Mouse (Mus musculus) C2C12 (cell line): Measurements from ENCODE around the gene Slc31a2. TPM values are rescaled to one million over a fixed set of nuclear protein-coding genes. Genes with fewer than 3 reads are reported as not detected.
A peak's percentile ranks its signal among the peaks of the same experiment; 100 is the strongest.

Experiments
- H3K27me3 ChIP-seq: one replicate; pipeline ENCODE4 v1.6.1; 2011; ENCODE audit not compliant: control insufficient read depth, insufficient read depth, insufficient read length
- H3K36me3 ChIP-seq: one replicate; pipeline ENCODE4 v1.6.1; 2011; ENCODE audit not compliant: control insufficient read depth, insufficient read depth
- H3K4me3 ChIP-seq: one replicate; pipeline ENCODE4 v1.5.1; 2011; ENCODE audit warnings: mild to moderate bottlenecking, control low read depth; ENCODE audit not compliant: poor library complexity, insufficient read depth, severe bottlenecking
- H3K79me2 ChIP-seq: one replicate; pipeline ENCODE4 v1.6.1; 2011; ENCODE audit not compliant: control insufficient read depth, insufficient read depth
- H3K79me3 ChIP-seq: one replicate; pipeline ENCODE4 v1.6.1; 2011; ENCODE audit warnings: low read depth, control low read depth
- H3ac ChIP-seq: one replicate; pipeline ENCODE3; 2011; ENCODE audit warnings: low read depth; ENCODE audit not compliant: control insufficient read depth, insufficient read length
- CEBPB ChIP-seq: IDR thresholded peaks from one replicate; pipeline ENCODE4 v1.6.1; 2011; ENCODE audit warnings: low read depth, mild to moderate bottlenecking, control low read depth, moderate library complexity
- CTCF ChIP-seq: IDR thresholded peaks from one replicate; pipeline ENCODE4 v1.5.1; 2011; ENCODE audit not compliant: control insufficient read depth, insufficient read depth, insufficient read length
- FOSL1 ChIP-seq: IDR thresholded peaks from one replicate; pipeline ENCODE4 v1.8.0; 2011; ENCODE audit warnings: mild to moderate bottlenecking, low read length; ENCODE audit not compliant: poor library complexity, insufficient read depth, severe bottlenecking
- MAX ChIP-seq: IDR thresholded peaks from one replicate; pipeline ENCODE4 v1.6.1; 2011; ENCODE audit warnings: mild to moderate bottlenecking, control low read depth
- MYOD1 ChIP-seq: IDR thresholded peaks from one replicate; pipeline ENCODE4 v1.6.1; 2011; ENCODE audit warnings: low read depth; ENCODE audit not compliant: control insufficient read depth, insufficient read length
- MYOG ChIP-seq: IDR thresholded peaks from one replicate; pipeline ENCODE4 v1.6.1; 2011; ENCODE audit not compliant: control insufficient read depth, insufficient read length; ENCODE audit errors: extremely low read depth
- USF1 ChIP-seq: IDR thresholded peaks from one replicate; pipeline ENCODE4 v1.6.1; 2011; ENCODE audit warnings: low read depth, mild to moderate bottlenecking, control low read depth, moderate library complexity
- polyA plus RNA-seq: library from polyadenylated mRNA; unstranded; fragments of >200 nt; fragmentation: generic; extraction: Trizol; gene quantifications from one replicate; pipeline ENCODE4 v1.2.1, GENCODE M21; 2012; ENCODE audit warnings: missing spikeins

The Slc31a2 gene
- polyA plus RNA-seq, 1 experiment = 3.1 TPM

DNA sequence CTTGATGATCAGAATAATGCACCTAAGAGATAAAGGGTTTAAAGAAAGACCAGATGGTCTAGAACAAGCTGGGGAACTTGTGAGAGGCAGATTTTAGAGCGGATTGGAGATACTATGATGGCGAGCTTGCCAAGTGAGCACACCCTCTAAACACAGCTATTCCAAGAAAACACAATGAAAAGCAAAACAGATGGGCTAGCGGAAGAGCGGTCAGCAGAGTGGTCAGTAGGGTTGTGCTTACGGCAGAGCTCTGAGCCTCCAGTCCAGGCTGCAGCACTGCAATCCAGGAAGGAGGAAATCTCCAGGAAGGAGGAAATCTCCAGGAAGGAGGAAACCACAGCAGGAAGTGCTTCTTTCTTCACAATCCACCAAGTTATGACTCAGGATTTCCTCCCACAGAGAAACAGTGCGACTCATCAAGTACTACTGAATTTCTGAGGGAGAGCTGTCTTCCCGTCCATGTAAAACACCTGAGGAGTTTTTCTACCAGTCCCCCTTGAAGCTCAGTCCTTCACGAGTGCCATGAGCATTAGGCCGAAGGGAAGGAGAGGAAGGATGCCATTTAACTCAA is 51.4 kb downstream of the Slc31a2 start:
- H3K79me3 ChIP-seq = no peaks in the 10 kb centered on the region
- H3K36me3 ChIP-seq = peaks cover 30% of the 10 kb centered on the region
- no peaks in the 10 kb centered on the region for H3K27me3 ChIP-seq
- no peaks in the 10 kb centered on the region for H3K79me2 ChIP-seq
- H3K4me3 ChIP-seq = no peak overlapping the region
- no peak overlapping the region for H3ac ChIP-seq
- TF ChIP-seq CTCF (no peak), CEBPB (no peak), MYOD1 (no peak), USF1 (no peak), MAX (no peak), MYOG (no peak)

- H3ac ChIP-seq = no peak overlapping the region
- H3K4me3 ChIP-seq = no peak overlapping the region
- H3K36me3 ChIP-seq = peaks cover 35% of the 10 kb centered on the region
- H3K79me2 ChIP-seq = no peaks in the 10 kb centered on the region
- TF ChIP-seq FOSL1 = no peak
- TF ChIP-seq USF1 = no peak
- no peaks in the 10 kb centered on the region for H3K79me3 ChIP-seq
- no peaks in the 10 kb centered on the region for H3K27me3 ChIP-seq
Measured at GRCm38 (mm10) chr4:62314516-62314915, 52.2 kb downstream of the Slc31a2 start.

GRCm38 (mm10) chr4:62316456-62316855 is 54.1 kb downstream of the Slc31a2 start:
- H3K79me2 ChIP-seq = no peaks in the 10 kb centered on the region
- TF ChIP-seq MAX = no peak
- TF ChIP-seq CTCF = no peak
- TF ChIP-seq USF1 = no peak
- no peak for TF ChIP-seq MYOD1
- no peak for TF ChIP-seq CEBPB
- no peaks in the 10 kb centered on the region for H3K27me3 ChIP-seq
- no peak overlapping the region for H3K4me3 ChIP-seq
- no peak overlapping the region for H3ac ChIP-seq
- H3K79me3 ChIP-seq = no peaks in the 10 kb centered on the region
- H3K36me3 ChIP-seq = peaks cover 45% of the 10 kb centered on the region

DNA sequence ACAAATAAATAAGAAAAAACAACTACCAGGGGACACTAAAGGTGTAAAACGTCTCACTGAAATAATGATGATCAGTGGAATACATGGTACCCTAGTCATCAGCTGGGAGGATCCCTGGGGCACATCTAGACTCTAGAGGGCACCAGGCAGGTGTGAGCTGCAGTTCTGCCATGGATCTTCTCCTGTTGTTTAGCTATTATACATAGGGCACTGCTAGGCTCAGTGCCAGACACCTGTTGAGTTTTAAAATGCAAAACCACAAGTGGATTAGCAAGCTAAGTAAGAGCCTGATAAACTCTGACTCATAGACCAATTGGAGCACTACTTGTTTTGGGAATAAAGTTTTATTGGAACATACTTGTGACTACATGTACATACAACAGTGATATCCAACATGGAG is 55.9 kb downstream of the Slc31a2 start:
- no peak for TF ChIP-seq MYOG
- TF ChIP-seq MAX = no peak
- no peak for TF ChIP-seq CEBPB
- TF ChIP-seq USF1 = no peak
- TF ChIP-seq MYOD1 = peak; percentile 74
- no peak for TF ChIP-seq CTCF
- no peak overlapping the region for H3K4me3 ChIP-seq
- H3K27me3 ChIP-seq = no peaks in the 10 kb centered on the region
- H3ac ChIP-seq = no peak overlapping the region
- H3K79me3 ChIP-seq = no peaks in the 10 kb centered on the region
- H3K36me3 ChIP-seq = peaks cover 55% of the 10 kb centered on the region
- no peaks in the 10 kb centered on the region for H3K79me2 ChIP-seq

DNA sequence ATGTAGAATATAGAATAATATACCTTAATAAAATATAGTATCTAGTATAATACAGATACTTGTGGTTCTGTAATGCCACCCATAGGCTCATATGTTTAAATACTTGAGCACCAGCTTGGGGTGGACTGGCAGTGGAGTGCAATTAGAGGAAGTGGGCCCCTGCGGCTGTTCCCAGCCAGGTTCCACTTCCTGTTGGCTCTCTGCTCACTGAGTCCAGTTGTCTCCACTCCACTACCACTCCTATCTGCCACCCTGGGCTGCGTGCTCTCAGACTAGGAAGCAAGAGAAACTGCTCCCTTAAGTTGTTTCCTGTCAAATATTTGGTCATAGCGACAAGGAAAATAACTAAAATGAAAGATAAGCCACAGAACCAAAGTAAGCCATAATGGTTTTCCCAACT is 60.3 kb downstream of the Slc31a2 start:
- Histone ChIP-seq H3K79me2 (no peaks in the 10 kb centered on the region), H3K79me3 (no peaks in the 10 kb centered on the region), H3K27me3 (no peaks in the 10 kb centered on the region), H3K36me3 (peaks cover 76% of the 10 kb centered on the region), H3K4me3 (no peak overlapping the region), H3ac (no peak overlapping the region)
- TF ChIP-seq USF1 (no peak), CEBPB (no peak), FOSL1 (no peak), MAX (no peak), CTCF (no peak), MYOD1 (no peak), MYOG (no peak)

DNA sequence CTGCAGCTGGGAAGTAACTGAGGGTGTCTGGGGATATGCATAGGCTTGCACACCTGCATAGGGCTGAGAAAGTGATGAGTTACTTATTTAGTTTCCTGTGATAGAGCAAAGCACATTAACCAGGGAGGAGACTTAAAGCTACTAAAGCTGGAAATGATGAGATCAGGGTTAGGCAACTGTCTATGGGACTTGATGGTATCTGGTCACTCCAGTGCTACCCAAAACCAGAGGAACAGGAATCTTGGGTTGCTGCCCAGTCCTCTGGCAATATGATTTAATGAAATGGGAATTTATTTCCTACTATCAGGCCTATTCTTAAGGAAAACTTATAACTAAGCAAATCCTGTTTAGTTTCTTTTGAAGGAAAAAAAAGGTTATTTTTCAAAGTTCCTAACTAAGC is 63.7 kb downstream of the Slc31a2 start:
- Histone ChIP-seq H3K36me3 (peaks cover 72% of the 10 kb centered on the region), H3ac (no peak overlapping the region), H3K79me2 (no peaks in the 10 kb centered on the region), H3K27me3 (no peaks in the 10 kb centered on the region), H3K4me3 (no peak overlapping the region), H3K79me3 (no peaks in the 10 kb centered on the region)
- no peak for TF ChIP-seq USF1
- TF ChIP-seq MAX = no peak
- no peak for TF ChIP-seq FOSL1
- TF ChIP-seq MYOG = no peak
- TF ChIP-seq MYOD1 = no peak
- no peak for TF ChIP-seq CEBPB
- no peak for TF ChIP-seq CTCF
